Mouse (Mus musculus) hindbrain, embryonic 13.5 days (tissue): ENCODE measurements at regions not wholly inside any gene's neighbourhood (a gene's known extent, or its start where the extent isn't known, plus 50 kb on each side); places are given as distances from the start of the nearest gene placed in this dataset.

Source experiments
- ATAC-seq: fragments of 200-750 bp; cut with Nextera tagmentation; 2 replicates; pipeline ENCODE4 v1.8.0; 2017; ENCODE audit warnings: moderate TSS enrichment; ENCODE audit not compliant: low FRiP score
- H3K27ac ChIP-seq: fragments of 300-500 bp; sonication (generic); 2 replicates; pipeline ENCODE4 v1.5.1; 2015; ENCODE audit warnings: inconsistent platforms, mild to moderate bottlenecking, moderate library complexity
- H3K27me3 ChIP-seq: fragments of 300-500 bp; sonication (generic); 2 replicates; pipeline ENCODE4 v1.6.1; 2015; ENCODE audit warnings: mild to moderate bottlenecking, inconsistent platforms
- H3K36me3 ChIP-seq: fragments of 300-500 bp; sonication (generic); 2 replicates; pipeline ENCODE4 v1.6.1; 2015; ENCODE audit warnings: mild to moderate bottlenecking, inconsistent platforms
- H3K4me1 ChIP-seq: fragments of 300-500 bp; sonication (generic); replicated peaks from 2 replicates; pipeline ENCODE4 v1.6.1; 2015; ENCODE audit warnings: inconsistent platforms
- H3K4me2 ChIP-seq: fragments of 300-500 bp; sonication (generic); 2 replicates; pipeline ENCODE4 v1.6.1; 2015; ENCODE audit warnings: inconsistent platforms, mild to moderate bottlenecking, moderate library complexity
- H3K4me3 ChIP-seq: fragments of 300-500 bp; sonication (generic); 2 replicates; pipeline ENCODE4 v1.5.1; 2015; ENCODE audit warnings: mild to moderate bottlenecking, inconsistent platforms
- H3K9ac ChIP-seq: fragments of 300-500 bp; sonication (generic); 2 replicates; pipeline ENCODE4 v1.6.1; 2015; ENCODE audit warnings: mild to moderate bottlenecking, inconsistent platforms
- H3K9me3 ChIP-seq: fragments of 300-500 bp; sonication (generic); 2 replicates; pipeline ENCODE4 v1.6.1; 2016; ENCODE audit warnings: inconsistent platforms
- WGBS: fragments of 180-500 bp; shearing (Covaris S2); methylation state at CpG from one replicate; pipeline ENCODE4 v1.1.7; 2015; 5-methylcytosine and 5-hydroxymethylcytosine counted together

DNA sequence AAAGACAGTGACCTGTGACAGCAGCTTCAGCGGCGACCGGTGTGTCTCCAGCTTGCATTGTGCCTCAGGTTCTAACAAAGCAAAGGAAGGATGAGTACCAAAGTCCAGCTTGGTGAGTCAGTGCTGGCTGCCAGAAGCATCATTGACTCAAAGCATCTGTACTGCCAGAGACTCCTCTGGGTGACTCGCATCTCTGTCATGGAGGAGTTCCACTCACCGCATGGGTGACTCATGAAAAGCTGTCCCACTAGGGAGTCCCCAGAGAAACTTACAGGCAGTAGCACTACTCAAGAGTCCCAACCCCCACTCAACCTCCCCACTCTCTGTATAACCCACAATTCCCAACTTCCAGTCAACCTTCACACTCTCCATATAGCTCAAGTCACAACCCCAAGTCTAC, 166.2 kb downstream of the Tpra1 start:
- peaks cover 51% of the 10 kb centered on the region for H3K4me1 ChIP-seq
- no peak overlapping the region for H3K4me3 ChIP-seq
- 0 out of 2 replicates have a peak, but pooled peaks cover 3% of the 10 kb centered on the region for H3K9me3 ChIP-seq
- H3K27ac ChIP-seq: no peak overlapping the region
- H3K4me2 ChIP-seq: no peak overlapping the region
- no peak overlapping the region for H3K9ac ChIP-seq
- 93% methylated on average over 5 of the region's 5 CpGs for WGBS
- no peak for ATAC-seq
- no peaks in the 10 kb centered on the region for H3K36me3 ChIP-seq
- H3K27me3 ChIP-seq: 0 out of 2 replicates have a peak, but pooled peaks cover 4% of the 10 kb centered on the region

- H3K4me3 ChIP-seq: no peak overlapping the region
- H3K27ac ChIP-seq: peak overlapping the region; percentile 71
- 0 out of 2 replicates have a peak, but pooled peaks have one; percentile 14 for ATAC-seq
- H3K4me2 ChIP-seq: no peak overlapping the region
- H3K9ac ChIP-seq: no peak overlapping the region
- H3K4me1 ChIP-seq: peaks cover 55% of the 10 kb centered on the region
- H3K36me3 ChIP-seq: no peaks in the 10 kb centered on the region
- no peaks in the 10 kb centered on the region for H3K27me3 ChIP-seq
- H3K9me3 ChIP-seq: 0 out of 2 replicates have a peak, but pooled peaks cover 3% of the 10 kb centered on the region
- WGBS: 35% methylated on average over 5 of the region's 5 CpGs
These were observed 167.1 kb downstream of the Tpra1 start for GRCm38 (mm10) chr6:89069108-89069507.

- Histone ChIP-seq H3K9ac (no peak overlapping the region), H3K4me2 (no peak overlapping the region), H3K27me3 (no peaks in the 10 kb centered on the region), H3K4me1 (peaks cover 55% of the 10 kb centered on the region), H3K4me3 (no peak overlapping the region), H3K9me3 (0 out of 2 replicates have a peak, but pooled peaks cover 3% of the 10 kb centered on the region), H3K27ac (peak overlapping the region; percentile 71; the same call in 1 of the 2 replicates), H3K36me3 (no peaks in the 10 kb centered on the region)
- WGBS: 22% methylated on average over 3 of the region's 3 CpGs
- ATAC-seq: no peak
These were observed 168.0 kb downstream of the Tpra1 start for GRCm38 (mm10) chr6:89070011-89070410.

- H3K27ac ChIP-seq: peak overlapping the region; percentile 31; the same call in 1 of the 2 replicates
- H3K27me3 ChIP-seq: no peaks in the 10 kb centered on the region
- 25% methylated on average over 2 of the region's 2 CpGs for WGBS
- no peak overlapping the region for H3K4me2 ChIP-seq
- H3K4me1 ChIP-seq: peaks cover 57% of the 10 kb centered on the region
- 0 out of 2 replicates have a peak, but pooled peaks cover 3% of the 10 kb centered on the region for H3K9me3 ChIP-seq
- no peak overlapping the region for H3K4me3 ChIP-seq
- H3K9ac ChIP-seq: no peak overlapping the region
- no peaks in the 10 kb centered on the region for H3K36me3 ChIP-seq
- no peak for ATAC-seq
These were observed 169.7 kb downstream of the Tpra1 start for GRCm38 (mm10) chr6:89071766-89072165.

- Histone ChIP-seq H3K27ac (no peak overlapping the region), H3K9me3 (0 out of 2 replicates have a peak, but pooled peaks cover 2% of the 10 kb centered on the region), H3K4me3 (no peak overlapping the region), H3K4me2 (no peak overlapping the region), H3K9ac (no peak overlapping the region), H3K4me1 (peaks cover 54% of the 10 kb centered on the region), H3K27me3 (no peaks in the 10 kb centered on the region), H3K36me3 (no peaks in the 10 kb centered on the region)
- 72% methylated on average over 2 of the region's 2 CpGs for WGBS
- ATAC-seq: 0 out of 2 replicates have a peak, but pooled peaks have one; percentile 22
These were observed 170.5 kb downstream of the Tpra1 start for GRCm38 (mm10) chr6:89072569-89072968.

DNA sequence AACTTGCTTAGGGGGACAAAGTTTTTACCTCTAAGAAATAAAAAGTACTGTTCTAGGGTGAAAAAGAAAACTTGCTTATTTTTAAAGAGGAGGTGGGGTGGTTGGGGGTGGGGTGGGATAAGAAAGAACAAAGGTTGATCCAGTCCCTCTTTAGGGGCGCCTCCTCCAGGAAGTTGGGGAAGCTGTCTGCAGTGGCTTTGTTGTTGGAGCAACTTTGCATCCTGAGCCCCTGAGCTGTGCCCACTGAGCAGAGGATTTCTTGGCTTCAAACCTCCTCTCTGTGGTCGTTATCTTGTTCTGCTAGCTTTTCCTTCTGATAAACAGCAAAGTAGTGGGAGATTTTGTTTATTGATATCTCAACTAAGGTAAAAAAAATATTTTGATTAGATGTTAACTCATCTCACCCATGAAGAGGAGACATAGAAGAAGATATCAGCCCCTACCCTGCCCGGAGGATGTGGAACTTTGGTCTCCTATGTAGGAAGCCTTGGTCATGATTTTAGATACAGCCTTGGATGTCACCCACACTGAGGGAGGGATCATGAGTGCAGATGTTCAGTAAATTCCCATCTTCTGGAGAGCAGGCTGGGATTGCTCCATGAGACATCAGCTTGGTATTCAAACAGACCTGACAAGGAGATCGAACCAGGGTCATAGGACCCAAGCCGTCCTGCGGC, 179.7 kb downstream of the Tpra1 start:
- H3K4me1 ChIP-seq: no peaks in the 10 kb centered on the region
- 74% methylated on average over 6 of the region's 6 CpGs for WGBS
- no peak overlapping the region for H3K9ac ChIP-seq
- H3K36me3 ChIP-seq: no peaks in the 10 kb centered on the region
- no peak for ATAC-seq
- H3K9me3 ChIP-seq: no peaks in the 10 kb centered on the region
- no peak overlapping the region for H3K27ac ChIP-seq
- no peak overlapping the region for H3K4me2 ChIP-seq
- H3K4me3 ChIP-seq: no peak overlapping the region
- no peaks in the 10 kb centered on the region for H3K27me3 ChIP-seq

GRCm38 (mm10) chr6:89084437-89084836, 182.4 kb downstream of the Tpra1 start:
- Histone ChIP-seq H3K27ac (no peak overlapping the region), H3K9me3 (no peaks in the 10 kb centered on the region), H3K27me3 (no peaks in the 10 kb centered on the region), H3K36me3 (no peaks in the 10 kb centered on the region), H3K4me1 (no peaks in the 10 kb centered on the region), H3K4me3 (no peak overlapping the region), H3K4me2 (no peak overlapping the region), H3K9ac (no peak overlapping the region)
- no peak for ATAC-seq
- 96% methylated on average over 3 of the region's 3 CpGs for WGBS

- H3K27me3 ChIP-seq: no peaks in the 10 kb centered on the region
- 87% methylated on average over 6 of the region's 6 CpGs for WGBS
- no peak overlapping the region for H3K4me3 ChIP-seq
- no peak for ATAC-seq
- no peak overlapping the region for H3K27ac ChIP-seq
- H3K4me1 ChIP-seq: no peaks in the 10 kb centered on the region
- H3K36me3 ChIP-seq: no peaks in the 10 kb centered on the region
- no peaks in the 10 kb centered on the region for H3K9me3 ChIP-seq
- no peak overlapping the region for H3K9ac ChIP-seq
- H3K4me2 ChIP-seq: no peak overlapping the region
These were observed 183.1 kb downstream of the Tpra1 start for GRCm38 (mm10) chr6:89085151-89085550.

- Histone ChIP-seq H3K27ac (no peak overlapping the region), H3K36me3 (no peaks in the 10 kb centered on the region), H3K9me3 (no peaks in the 10 kb centered on the region), H3K9ac (no peak overlapping the region), H3K4me3 (no peak overlapping the region), H3K4me1 (no peaks in the 10 kb centered on the region), H3K27me3 (no peaks in the 10 kb centered on the region), H3K4me2 (no peak overlapping the region)
- WGBS: 73% methylated on average over 4 of the region's 4 CpGs
- no peak for ATAC-seq
These were observed 185.6 kb downstream of the Tpra1 start for GRCm38 (mm10) chr6:89087620-89088019.

DNA sequence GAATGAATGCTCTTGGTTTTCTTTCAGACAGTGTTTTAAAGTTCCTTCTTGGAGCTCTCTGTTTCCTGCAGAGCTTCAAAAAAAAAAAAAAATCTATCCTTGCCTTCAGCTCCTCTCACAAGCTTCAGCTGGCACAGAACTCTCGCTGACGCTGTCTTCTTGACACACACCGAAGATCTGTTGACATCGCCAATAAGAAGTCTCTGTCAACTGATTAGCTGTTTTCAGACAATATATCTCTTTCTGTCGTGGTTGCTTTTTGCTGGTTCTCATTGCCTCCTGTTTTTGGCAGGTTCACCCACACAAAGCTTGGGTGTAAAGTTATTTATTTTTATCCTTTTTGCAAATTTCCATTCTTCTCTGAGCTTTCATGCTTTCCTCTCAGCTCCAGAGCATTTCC, 188.0 kb downstream of the Tpra1 start:
- Histone ChIP-seq H3K9me3 (no peaks in the 10 kb centered on the region), H3K4me3 (no peak overlapping the region), H3K4me2 (no peak overlapping the region), H3K36me3 (no peaks in the 10 kb centered on the region), H3K4me1 (no peaks in the 10 kb centered on the region), H3K27me3 (no peaks in the 10 kb centered on the region), H3K9ac (no peak overlapping the region), H3K27ac (no peak overlapping the region)
- no peak for ATAC-seq
- WGBS: 95% methylated on average over 5 of the region's 5 CpGs

- Histone ChIP-seq H3K36me3 (no peaks in the 10 kb centered on the region), H3K27ac (no peak overlapping the region), H3K9ac (no peak overlapping the region), H3K4me3 (no peak overlapping the region), H3K4me2 (no peak overlapping the region), H3K9me3 (no peaks in the 10 kb centered on the region), H3K4me1 (no peaks in the 10 kb centered on the region), H3K27me3 (no peaks in the 10 kb centered on the region)
- no peak for ATAC-seq
- 95% methylated on average over 14 of the region's 14 CpGs for WGBS
These were observed 193.9 kb downstream of the Tpra1 start for GRCm38 (mm10) chr6:89095911-89096310.

- no peak overlapping the region for H3K27ac ChIP-seq
- no peak overlapping the region for H3K4me3 ChIP-seq
- H3K9me3 ChIP-seq: no peaks in the 10 kb centered on the region
- no peak for ATAC-seq
- H3K27me3 ChIP-seq: no peaks in the 10 kb centered on the region
- H3K4me2 ChIP-seq: no peak overlapping the region
- WGBS: 79% methylated on average over 8 of the region's 8 CpGs
- no peaks in the 10 kb centered on the region for H3K36me3 ChIP-seq
- no peaks in the 10 kb centered on the region for H3K4me1 ChIP-seq
- no peak overlapping the region for H3K9ac ChIP-seq
These were observed 195.5 kb downstream of the Tpra1 start for GRCm38 (mm10) chr6:89097531-89097930.

- Histone ChIP-seq H3K9me3 (no peaks in the 10 kb centered on the region), H3K9ac (no peak overlapping the region), H3K36me3 (no peaks in the 10 kb centered on the region), H3K4me3 (no peak overlapping the region), H3K27ac (no peak overlapping the region), H3K27me3 (no peaks in the 10 kb centered on the region), H3K4me2 (no peak overlapping the region), H3K4me1 (peaks cover 12% of the 10 kb centered on the region)
- ATAC-seq: no peak
- WGBS: 85% methylated on average over 1 of the region's 1 CpGs
These were observed 217.2 kb downstream of the Tpra1 start for GRCm38 (mm10) chr6:89119241-89119640.
